Mouse (Mus musculus) kidney, adult 2 months (tissue): Measurements from ENCODE around the gene Anks6. TPM values are rescaled to one million over a fixed set of nuclear protein-coding genes. Genes with fewer than 3 reads are reported as not detected.
"Not testable (repeated sequence)": the region's sequence is repeated elsewhere in the genome, so short reads cannot be mapped to it uniquely, and the experiment has no call there.

ENCODE experiments used
- DNase-seq: peaks from one replicate; pipeline ENCODE4 v3.0.0; 2021
- H3K27ac ChIP-seq: fragments of 200-500 bp; 2 replicates; pipeline ENCODE4 v1.5.1; 2012; ENCODE audit warnings: low read depth, low read length, control low read depth, inconsistent platforms; ENCODE audit not compliant: insufficient read depth
- H3K27me3 ChIP-seq: fragments of 200-500 bp; replicated peaks from 2 replicates; pipeline ENCODE4 v1.6.1; 2012; ENCODE audit warnings: mild to moderate bottlenecking, moderate library complexity, low read length, inconsistent platforms; ENCODE audit not compliant: control insufficient read depth, insufficient read depth
- H3K36me3 ChIP-seq: fragments of 200-500 bp; 2 replicates; pipeline ENCODE4 v1.6.1; 2012; ENCODE audit warnings: mild to moderate bottlenecking, moderate library complexity, low read length, inconsistent platforms; ENCODE audit not compliant: control insufficient read depth, insufficient read depth
- H3K4me1 ChIP-seq: fragments of 200-500 bp; 2 replicates; pipeline ENCODE4 v1.6.1; 2011; ENCODE audit warnings: low read length; ENCODE audit not compliant: control insufficient read depth, insufficient read depth
- H3K4me3 ChIP-seq: fragments of 200-500 bp; 2 replicates; pipeline ENCODE4 v1.5.1; 2011; ENCODE audit warnings: mild to moderate bottlenecking, low read depth, low read length, control low read depth; ENCODE audit not compliant: insufficient read depth
- CTCF ChIP-seq: fragments of 200-500 bp; conservative IDR thresholded peaks from 2 replicates; pipeline ENCODE4 v1.5.1; 2011; ENCODE audit warnings: low read depth, mild to moderate bottlenecking, control low read depth, low read length, moderate library complexity, mixed read lengths; ENCODE audit not compliant: insufficient read depth, insufficient read length
- POLR2A ChIP-seq: fragments of 200-500 bp; IDR thresholded peaks from one replicate; pipeline ENCODE4 v1.6.1; 2011; ENCODE audit warnings: low read depth, low read length, control low read depth
- WGBS: fragments of 180-500 bp; shearing (Covaris S2); methylation state at CpG from one replicate; pipeline ENCODE4 v1.1.7; 2018; 5-methylcytosine and 5-hydroxymethylcytosine counted together
- polyA plus RNA-seq: library from polyadenylated mRNA; depleted of rRNA; stranded (reverse); fragments of >200 nt; gene quantifications from 2 replicates; pipeline ENCODE4 v1.2.3, GENCODE M21; 2012

Anks6 gene
- polyA plus RNA-seq, 1 experiment, result 16.1 TPM

- TF ChIP-seq CTCF (no peak), POLR2A (no peak)
- H3K4me3 ChIP-seq, result no peak overlapping the region
- 91% methylated on average over 6 of the region's 6 CpGs for WGBS
Measured at GRCm38 (mm10) chr4:47055570-47056080, 1.6 kb downstream of the Anks6 start.

GRCm38 (mm10) chr4:47055170-47055569 lies 2.1 kb downstream of the Anks6 start:
- H3K4me1 ChIP-seq, result peaks cover 25% of the 10 kb centered on the region
- not testable (repeated sequence) for H3K36me3 ChIP-seq, H3K4me3 ChIP-seq, DNase-seq, H3K27me3 ChIP-seq, H3K27ac ChIP-seq
- WGBS, result 96% methylated on average over 9 of the region's 9 CpGs

More at GRCm38 (mm10) chr4:47055570-47056080, 1.6 kb downstream of the Anks6 start:
- H3K4me1 ChIP-seq, result peaks cover 22% of the 10 kb centered on the region
- DNase-seq, result no peak
- H3K27me3 ChIP-seq, result no peaks in the 10 kb centered on the region
- H3K36me3 ChIP-seq, result no peaks in the 10 kb centered on the region
- no peak overlapping the region for H3K27ac ChIP-seq

- H3K36me3 ChIP-seq, result no peaks in the 10 kb centered on the region
Measured at GRCm38 (mm10) chr4:47051905-47052304, 5.3 kb downstream of the Anks6 start.

GRCm38 (mm10) chr4:47050642-47051381 lies 6.4 kb downstream of the Anks6 start:
- peak; percentile 91 for DNase-seq
- peaks cover 38% of the 10 kb centered on the region; the same call in 1 of the 2 replicates for H3K4me1 ChIP-seq
- peak overlapping the region; percentile 100 for H3K27ac ChIP-seq
- 33% methylated on average over 10 of the region's 10 CpGs for WGBS
- H3K27me3 ChIP-seq, result no peaks in the 10 kb centered on the region
- no peaks in the 10 kb centered on the region for H3K36me3 ChIP-seq
- TF ChIP-seq CTCF (no peak), POLR2A (peak; percentile 30)
- H3K4me3 ChIP-seq, result 0 out of 2 replicates have a peak overlapping the region, but pooled peaks have one; percentile 11

More at GRCm38 (mm10) chr4:47051905-47052304, 5.3 kb downstream of the Anks6 start:
- peak; percentile 43 for DNase-seq
- 43% methylated on average over 9 of the region's 9 CpGs for WGBS
- Histone ChIP-seq H3K27ac (peak overlapping the region; percentile 82), H3K4me1 (peaks cover 41% of the 10 kb centered on the region), H3K27me3 (no peaks in the 10 kb centered on the region), H3K4me3 (no peak overlapping the region)
- TF ChIP-seq CTCF (no peak), POLR2A (no peak)

GRCm38 (mm10) chr4:47050167-47050566 lies 7.1 kb downstream of the Anks6 start:
- WGBS, result 3% methylated on average over 1 of the region's 1 CpGs
- Histone ChIP-seq H3K4me3 (0 out of 2 replicates have a peak overlapping the region, but pooled peaks have one; percentile 11), H3K27ac (peak overlapping the region; percentile 100), H3K4me1 (peaks cover 38% of the 10 kb centered on the region; the same call in 1 of the 2 replicates), H3K36me3 (no peaks in the 10 kb centered on the region), H3K27me3 (no peaks in the 10 kb centered on the region)
- DNase-seq, result peak; percentile 90
- TF ChIP-seq CTCF, result peak; percentile 87
- no peak for TF ChIP-seq POLR2A

GRCm38 (mm10) chr4:47049216-47049615 lies 8.0 kb downstream of the Anks6 start:
- H3K27me3 ChIP-seq, result no peaks in the 10 kb centered on the region
- no peak overlapping the region for H3K27ac ChIP-seq
- WGBS, result 61% methylated on average over 16 of the region's 16 CpGs
- no peak overlapping the region for H3K4me3 ChIP-seq
- no peaks in the 10 kb centered on the region for H3K36me3 ChIP-seq
- H3K4me1 ChIP-seq, result peaks cover 38% of the 10 kb centered on the region; the same call in 1 of the 2 replicates
- DNase-seq, result peak; percentile 42
- no peak for TF ChIP-seq CTCF
- TF ChIP-seq POLR2A, result no peak

GRCm38 (mm10) chr4:47047765-47048164 lies 9.5 kb downstream of the Anks6 start:
- H3K36me3 ChIP-seq, result no peaks in the 10 kb centered on the region
- H3K4me3 ChIP-seq, result no peak overlapping the region
- H3K27me3 ChIP-seq, result no peaks in the 10 kb centered on the region
- 42% methylated on average over 4 of the region's 4 CpGs for WGBS
- 0 out of 2 replicates have a peak overlapping the region, but pooled peaks have one; percentile 12 for H3K27ac ChIP-seq
- peaks cover 38% of the 10 kb centered on the region; the same call in 1 of the 2 replicates for H3K4me1 ChIP-seq
- peak; percentile 65 for DNase-seq
- no peak for TF ChIP-seq CTCF
- no peak for TF ChIP-seq POLR2A
